Comparison of ENCODE assay signal across 12 mouse cellular contexts in genomic region chr7:133750666-133751065, GRCm38 (mm10). TPM values are rescaled to one million over a fixed set of nuclear protein-coding genes. Genes with fewer than 3 reads are reported as not detected.
DNase-seq lines count a peak whose midpoint lies in the region; ATAC-seq and TF ChIP-seq lines count a peak whose summit lies in the region.
"Had no signal": no experiment of that assay in that cellular context is flagged by ENCODE, and none has a peak within 500 bp of the region (broad histone marks: within the 10 kb centered on the region; RNA-seq: fewer than 3 reads in every experiment).

No protein-coding gene starts in this region.

- 45% methylated on average over 5 of the region's 5 CpGs for WGBS in liver, adult 2 months
- WGBS in liver, embryonic 11.5 days, result 75% methylated on average over 5 of the region's 5 CpGs
- 57% methylated on average over 5 of the region's 5 CpGs for WGBS in embryonic facial prominence, embryonic 14.5 days
- 54% methylated on average over 5 of the region's 5 CpGs for WGBS in forebrain, postnatal 0 days

- no peak overlapping the region for H3K9ac ChIP-seq in liver, adult 2 months (ENCODE audit: low read depth, low read length)
- H3K9ac ChIP-seq in liver, embryonic 11.5 days (ENCODE audit: low read depth, low read length), result no peak overlapping the region
- H3K9ac ChIP-seq in embryonic facial prominence, embryonic 14.5 days (ENCODE audit: low read depth, low read length), result no peak overlapping the region
- H3K9ac ChIP-seq in forebrain, postnatal 0 days, result no peak overlapping the region
- H3K9ac ChIP-seq: limb, embryonic 13.5 days had no signal

- H3K79me2 ChIP-seq in liver, adult 2 months (ENCODE audit: control insufficient read depth, insufficient read depth, low read length), result no peaks in the 10 kb centered on the region

- DNase-seq in liver, adult 2 months (ENCODE audit: extremely low read depth, low read depth, low spot score), result peak; percentile 82
- no peak for DNase-seq in liver, embryonic 11.5 days (ENCODE audit: low spot score)
- DNase-seq in embryonic facial prominence, embryonic 14.5 days (ENCODE audit: low spot score), result peak; percentile 62
- DNase-seq in forebrain, postnatal 0 days, result no peak
- peak; percentile 11 to 53 for DNase-seq in kidney, postnatal 25 days
- DNase-seq in adrenal gland, adult (ENCODE audit: inconsistent age in 2 of 2, low spot score in 1 of 2), result no peak
- DNase-seq in thymus, postnatal 36 days, result no peak
- DNase-seq: adrenal gland, postnatal 10 days; cerebellum, adult 8-10 months; right cerebral cortex, postnatal 25 days had no signal

- no peak overlapping the region for H3K27ac ChIP-seq in liver, adult 2 months (replicated peaks; ENCODE audit: insufficient read depth, low read depth, low read length)
- no peak overlapping the region for H3K27ac ChIP-seq in liver, embryonic 11.5 days (ENCODE audit: low read depth, low read length)
- no peak overlapping the region for H3K27ac ChIP-seq in embryonic facial prominence, embryonic 14.5 days (replicated peaks; ENCODE audit: low read depth, low read length)
- peak overlapping the region; percentile 15; the same call in 1 of the 2 replicates for H3K27ac ChIP-seq in forebrain, postnatal 0 days (ENCODE audit: low read depth, low read length)
- H3K27ac ChIP-seq: limb, embryonic 13.5 days had no signal

- no peak for TF ChIP-seq POLR2A in liver, adult 2 months (IDR thresholded peaks at IDR 0.05; ENCODE audit: extremely low read depth, insufficient read depth, low read length)

- peaks cover 6% of the 10 kb centered on the region for H3K4me1 ChIP-seq in liver, adult 2 months (ENCODE audit: control insufficient read depth, insufficient read depth, low read length)
- no peaks in the 10 kb centered on the region for H3K4me1 ChIP-seq in liver, embryonic 11.5 days (replicated peaks; ENCODE audit: control insufficient read depth, insufficient read depth, low read length)
- no peaks in the 10 kb centered on the region for H3K4me1 ChIP-seq in embryonic facial prominence, embryonic 14.5 days (ENCODE audit: control insufficient read depth, insufficient read depth, low read length)
- 0 out of 2 replicates have a peak, but pooled peaks cover 7% of the 10 kb centered on the region for H3K4me1 ChIP-seq in forebrain, postnatal 0 days (ENCODE audit: insufficient read depth)
- H3K4me1 ChIP-seq: limb, embryonic 13.5 days had no signal

- H3K4me2 ChIP-seq in liver, embryonic 11.5 days, result no peak overlapping the region
- no peak overlapping the region for H3K4me2 ChIP-seq in embryonic facial prominence, embryonic 14.5 days (ENCODE audit: low read depth, low read length)
- H3K4me2 ChIP-seq in forebrain, postnatal 0 days (ENCODE audit: low read depth), result no peak overlapping the region
- H3K4me2 ChIP-seq: limb, embryonic 13.5 days had no signal

- H3K27me3 ChIP-seq in liver, adult 2 months (ENCODE audit: control insufficient read depth, insufficient read depth, low read length), result no peaks in the 10 kb centered on the region
- H3K27me3 ChIP-seq in liver, embryonic 11.5 days (replicated peaks; ENCODE audit: control insufficient read depth, insufficient read depth, low read length), result no peaks in the 10 kb centered on the region
- no peaks in the 10 kb centered on the region for H3K27me3 ChIP-seq in embryonic facial prominence, embryonic 14.5 days (replicated peaks; ENCODE audit: control insufficient read depth, insufficient read depth, low read length)
- no peaks in the 10 kb centered on the region for H3K27me3 ChIP-seq in forebrain, postnatal 0 days (ENCODE audit: insufficient read depth, low read length)
- H3K27me3 ChIP-seq: limb, embryonic 13.5 days; megakaryocyte, embryonic 14.5 days had no signal

- no peak overlapping the region for H3K4me3 ChIP-seq in liver, adult 2 months (ENCODE audit: insufficient read depth, low read depth, low read length)
- H3K4me3 ChIP-seq in liver, embryonic 11.5 days (ENCODE audit: low read depth, low read length), result no peak overlapping the region
- H3K4me3 ChIP-seq in embryonic facial prominence, embryonic 14.5 days (ENCODE audit: low read depth, low read length), result no peak overlapping the region
- no peak overlapping the region for H3K4me3 ChIP-seq in forebrain, postnatal 0 days (ENCODE audit: low read depth, low read length)
- H3K4me3 ChIP-seq: limb, embryonic 13.5 days; megakaryocyte, embryonic 14.5 days had no signal

- H3K36me3 ChIP-seq in liver, adult 2 months (ENCODE audit: control insufficient read depth, insufficient read depth, low read length), result peaks cover 10% of the 10 kb centered on the region; the same call in 1 of the 2 replicates
- peaks cover 2% of the 10 kb centered on the region; the same call in 1 of the 2 replicates for H3K36me3 ChIP-seq in liver, embryonic 11.5 days (ENCODE audit: control insufficient read depth, insufficient read depth, low read length)
- 0 out of 2 replicates have a peak, but pooled peaks cover 3% of the 10 kb centered on the region for H3K36me3 ChIP-seq in embryonic facial prominence, embryonic 14.5 days (ENCODE audit: control insufficient read depth, insufficient read depth, low read length)
- peaks cover 17% of the 10 kb centered on the region; the same call in 1 of the 2 replicates for H3K36me3 ChIP-seq in forebrain, postnatal 0 days (ENCODE audit: insufficient read depth)

- no peak; the same call in 1 of the 2 replicates for ATAC-seq in liver, embryonic 11.5 days (replicated peaks; ENCODE audit: low FRiP score)
- ATAC-seq in embryonic facial prominence, embryonic 14.5 days (ENCODE audit: low read depth), result no peak
- ATAC-seq in forebrain, postnatal 0 days, result peak; percentile 51; the same call in 1 of the 2 replicates

- TF ChIP-seq CTCF in liver, adult 2 months (IDR thresholded peaks at IDR 0.05; ENCODE audit: low read depth, low read length), result no peak
- TF ChIP-seq CTCF in forebrain, postnatal 0 days (IDR thresholded peaks at IDR 0.05; ENCODE audit: low read depth), result no peak

- no peaks in the 10 kb centered on the region for H3K9me3 ChIP-seq in liver, embryonic 11.5 days (ENCODE audit: control insufficient read depth, low read length)
- H3K9me3 ChIP-seq in embryonic facial prominence, embryonic 14.5 days (ENCODE audit: control insufficient read depth, low read length), result no peaks in the 10 kb centered on the region
- no peaks in the 10 kb centered on the region for H3K9me3 ChIP-seq in forebrain, postnatal 0 days (ENCODE audit: low read length)
- H3K9me3 ChIP-seq: limb, embryonic 13.5 days; megakaryocyte, embryonic 14.5 days had no signal

RNA-seq across cellular contexts. Expression of gene Fank1, which starts 26.0 kb away (rescaled TPM):
- not detected in 2 replicates for total RNA-seq in liver, adult 2 months (2014; rRNA removed)
- polyA plus RNA-seq in liver, adult 2 months (2012; rRNA removed), result not detected in 2 replicates
- polyA plus RNA-seq in liver, embryonic 11.5 days (2014; fragmentation: Nextera tagmentation; extraction: Ambion mirVana), result 0.25 TPM in 1 of 2 replicates, not detected in the other
- 2.1 and 3.0 TPM in 2 replicates for polyA plus RNA-seq in embryonic facial prominence, embryonic 14.5 days (2014; fragmentation: Nextera tagmentation; extraction: Ambion mirVana)
- total RNA-seq in forebrain, postnatal 0 days (2014; rRNA removed), result 4.5 and 5.1 TPM in 2 replicates
- polyA plus RNA-seq in forebrain, postnatal 0 days (2015; fragmentation: Nextera tagmentation; extraction: Ambion mirVana), result 5.2 and 9.0 TPM in 2 replicates

RNA-seq across cellular contexts. Expression of gene Dhx32, which starts 31.9 kb away (rescaled TPM):
- 24.0 and 27.7 TPM in 2 replicates for total RNA-seq in liver, adult 2 months (2014; rRNA removed)
- polyA plus RNA-seq in liver, adult 2 months (2012; rRNA removed), result 15.8 and 17.0 TPM in 2 replicates
- 22.6 and 25.2 TPM in 2 replicates for polyA plus RNA-seq in liver, embryonic 11.5 days (2014; fragmentation: Nextera tagmentation; extraction: Ambion mirVana)
- polyA plus RNA-seq in embryonic facial prominence, embryonic 14.5 days (2014; fragmentation: Nextera tagmentation; extraction: Ambion mirVana), result 29.4 and 32.2 TPM in 2 replicates
- 38.2 and 47.5 TPM in 2 replicates for total RNA-seq in forebrain, postnatal 0 days (2014; rRNA removed)
- 43.7 and 53.2 TPM in 2 replicates for polyA plus RNA-seq in forebrain, postnatal 0 days (2015; fragmentation: Nextera tagmentation; extraction: Ambion mirVana)

RNA-seq across cellular contexts. Expression of gene Uros, which starts 40.8 kb away (rescaled TPM):
- 21.6 and 26.6 TPM in 2 replicates for total RNA-seq in liver, adult 2 months (2014; rRNA removed)
- 21.4 and 23.9 TPM in 2 replicates for polyA plus RNA-seq in liver, adult 2 months (2012; rRNA removed)
- 129 and 150 TPM in 2 replicates for polyA plus RNA-seq in liver, embryonic 11.5 days (2014; fragmentation: Nextera tagmentation; extraction: Ambion mirVana)
- 33.5 and 35.8 TPM in 2 replicates for polyA plus RNA-seq in embryonic facial prominence, embryonic 14.5 days (2014; fragmentation: Nextera tagmentation; extraction: Ambion mirVana)
- 35.7 and 38.2 TPM in 2 replicates for total RNA-seq in forebrain, postnatal 0 days (2014; rRNA removed)
- polyA plus RNA-seq in forebrain, postnatal 0 days (2015; fragmentation: Nextera tagmentation; extraction: Ambion mirVana), result 38.7 and 42.0 TPM in 2 replicates

RNA-seq across cellular contexts. Expression of gene Bccip, which starts 41.5 kb away (rescaled TPM):
- total RNA-seq in liver, adult 2 months (2014; rRNA removed), result 72.8 and 76.0 TPM in 2 replicates
- polyA plus RNA-seq in liver, adult 2 months (2012; rRNA removed), result 32.1 and 32.2 TPM in 2 replicates
- 200 and 201 TPM in 2 replicates for polyA plus RNA-seq in liver, embryonic 11.5 days (2014; fragmentation: Nextera tagmentation; extraction: Ambion mirVana)
- 146 and 159 TPM in 2 replicates for polyA plus RNA-seq in embryonic facial prominence, embryonic 14.5 days (2014; fragmentation: Nextera tagmentation; extraction: Ambion mirVana)
- 31.8 and 40.7 TPM in 2 replicates for total RNA-seq in forebrain, postnatal 0 days (2014; rRNA removed)
- 100.0 and 102 TPM in 2 replicates for polyA plus RNA-seq in forebrain, postnatal 0 days (2015; fragmentation: Nextera tagmentation; extraction: Ambion mirVana)

Comparison
In these comparisons a context has a peak if more than half of its experiments do, and no peak if none do; other contexts are left out.
1. DNase-seq: peak in liver, adult 2 months (single experiment), embryonic facial prominence, embryonic 14.5 days (single experiment) and kidney, postnatal 25 days (2 of 2); none in liver, embryonic 11.5 days (single experiment), forebrain, postnatal 0 days (single experiment), adrenal gland, adult (0 of 2) and thymus, postnatal 36 days (0 of 2).